Mouse (Mus musculus) myocyte (in vitro differentiated cells): ENCODE results near the gene Trmt61a. TPM values are rescaled to one million over a fixed set of nuclear protein-coding genes. Genes with fewer than 3 reads are reported as not detected.
A peak's percentile ranks its signal among the peaks of the same experiment; 100 is the strongest.

ENCODE experiments used
- H3K27me3 ChIP-seq: one replicate; pipeline ENCODE4 v1.6.1; 2011; ENCODE audit not compliant: control insufficient read depth, insufficient read depth, insufficient read length
- H3K36me3 ChIP-seq: one replicate; pipeline ENCODE4 v1.6.1; 2011; ENCODE audit not compliant: control insufficient read depth, insufficient read depth
- H3K4me2 ChIP-seq: one replicate; pipeline ENCODE4 v1.6.1; 2011; ENCODE audit warnings: low read depth, control low read depth
- H3K4me3 ChIP-seq: one replicate; pipeline ENCODE4 v1.5.1; 2011; ENCODE audit warnings: mild to moderate bottlenecking, control low read depth, moderate library complexity
- H3K79me2 ChIP-seq: one replicate; pipeline ENCODE4 v1.6.1; 2011; ENCODE audit not compliant: control insufficient read depth, insufficient read depth
- H3ac ChIP-seq: one replicate; pipeline ENCODE4 v1.6.1; 2011; ENCODE audit not compliant: control insufficient read depth, insufficient read length
- CEBPB ChIP-seq: IDR thresholded peaks from 2 replicates; pipeline ENCODE4 v1.6.1; 2011; ENCODE audit warnings: mild to moderate bottlenecking, moderate library complexity; ENCODE audit not compliant: poor library complexity, insufficient read depth, severe bottlenecking
- E2F4 ChIP-seq: IDR thresholded peaks from one replicate; pipeline ENCODE4 v1.6.1; 2011; ENCODE audit warnings: mild to moderate bottlenecking, control low read depth, moderate library complexity; ENCODE audit not compliant: insufficient read depth
- MAX ChIP-seq: IDR thresholded peaks from one replicate; pipeline ENCODE4 v1.6.1; 2011; ENCODE audit warnings: low read depth, mild to moderate bottlenecking, control low read depth
- MYOD1 ChIP-seq, 3 experiments: IDR thresholded peaks; one replicate each; pipeline ENCODE4 v1.6.1; 2011; ENCODE audit warnings: control low read depth in 2 of 3, low read depth in 2 of 3, mild to moderate bottlenecking in 2 of 3, moderate library complexity in 1 of 3; ENCODE audit not compliant: insufficient read length in 2 of 3, control insufficient read depth in 1 of 3
- MYOG ChIP-seq, 3 experiments: IDR thresholded peaks; one replicate each; pipeline ENCODE4 v1.6.1; 2011; ENCODE audit warnings: control low read depth in 2 of 3, low read depth in 2 of 3, mild to moderate bottlenecking in 2 of 3; ENCODE audit not compliant: insufficient read length in 2 of 3, control insufficient read depth in 1 of 3, insufficient read depth in 1 of 3
- POLR2A ChIP-seq: IDR thresholded peaks from one replicate; pipeline ENCODE4 v1.6.1; 2011; ENCODE audit warnings: low read depth, mild to moderate bottlenecking, control low read depth, moderate library complexity; ENCODE audit not compliant: insufficient read length
- POLR2AphosphoS2 ChIP-seq: IDR thresholded peaks from one replicate; pipeline ENCODE4 v1.6.1; 2011; ENCODE audit warnings: low read depth, control low read depth; ENCODE audit not compliant: insufficient read length
- REST ChIP-seq: IDR thresholded peaks from one replicate; pipeline ENCODE4 v1.6.1; 2011; ENCODE audit warnings: mild to moderate bottlenecking, control low read depth, moderate library complexity; ENCODE audit not compliant: insufficient read depth, insufficient read length
- SRF ChIP-seq: IDR thresholded peaks from one replicate; pipeline ENCODE4 v1.6.1; 2011; ENCODE audit warnings: low read depth; ENCODE audit not compliant: control insufficient read depth, insufficient read length
- TCF12 ChIP-seq: IDR thresholded peaks from one replicate; pipeline ENCODE4 v1.6.1; 2011; ENCODE audit warnings: mild to moderate bottlenecking, control low read depth; ENCODE audit not compliant: poor library complexity, insufficient read depth, severe bottlenecking
- TCF3 ChIP-seq: IDR thresholded peaks from one replicate; pipeline ENCODE4 v1.6.1; 2011; ENCODE audit warnings: low read depth, control low read depth; ENCODE audit not compliant: insufficient read length
- USF1 ChIP-seq: IDR thresholded peaks from one replicate; pipeline ENCODE4 v1.6.1; 2011; ENCODE audit warnings: low read depth, mild to moderate bottlenecking, control low read depth, moderate library complexity
- polyA plus RNA-seq: library from polyadenylated mRNA; unstranded; fragments of >200 nt; fragmentation: generic; extraction: Trizol; gene quantifications from one replicate; pipeline ENCODE4 v1.2.1, GENCODE M21; 2012; ENCODE audit warnings: missing spikeins

The Trmt61a gene
- polyA plus RNA-seq, 1 experiment: 17.7 TPM

DNA sequence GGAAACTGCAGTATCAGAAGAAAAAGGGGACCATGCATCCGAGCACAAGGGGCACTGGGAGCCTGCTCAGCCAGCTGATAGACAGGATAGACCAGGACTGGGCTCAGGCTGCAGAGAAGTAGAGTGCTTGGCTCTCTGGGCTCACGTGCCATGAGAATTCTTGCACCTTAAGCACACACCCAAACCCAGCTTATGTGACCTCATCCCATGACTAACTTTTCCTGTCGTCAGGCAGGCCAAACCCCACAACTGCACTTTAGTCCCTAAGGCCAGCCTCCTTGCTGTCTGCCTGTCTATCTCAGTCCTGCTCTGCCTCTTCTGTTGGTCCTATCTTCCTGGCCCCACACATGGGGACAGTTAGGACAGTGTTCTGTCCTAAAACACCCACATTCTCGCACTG is 19.8 kb downstream of the Trmt61a start:
- H3K4me3 ChIP-seq: no peak overlapping the region
- TF ChIP-seq MYOD1 (IDR thresholded peaks at IDR 0.05; ENCODE audit: control insufficient read depth in 1 of 3, insufficient read length in 2 of 3, low read depth in 2 of 3) (no peak), MAX (no peak), USF1 (no peak), TCF3 (no peak), POLR2A (no peak), MYOG (IDR thresholded peaks at IDR 0.05; ENCODE audit: control insufficient read depth in 1 of 3, insufficient read depth in 1 of 3, insufficient read length in 2 of 3, low read depth in 2 of 3) (no peak), CEBPB (no peak), POLR2AphosphoS2 (no peak), TCF12 (no peak)
- H3K79me2 ChIP-seq: no peaks in the 10 kb centered on the region
- no peak overlapping the region for H3K4me2 ChIP-seq
- H3K27me3 ChIP-seq: no peaks in the 10 kb centered on the region
- H3K36me3 ChIP-seq: no peaks in the 10 kb centered on the region
- H3ac ChIP-seq: no peak overlapping the region

DNA sequence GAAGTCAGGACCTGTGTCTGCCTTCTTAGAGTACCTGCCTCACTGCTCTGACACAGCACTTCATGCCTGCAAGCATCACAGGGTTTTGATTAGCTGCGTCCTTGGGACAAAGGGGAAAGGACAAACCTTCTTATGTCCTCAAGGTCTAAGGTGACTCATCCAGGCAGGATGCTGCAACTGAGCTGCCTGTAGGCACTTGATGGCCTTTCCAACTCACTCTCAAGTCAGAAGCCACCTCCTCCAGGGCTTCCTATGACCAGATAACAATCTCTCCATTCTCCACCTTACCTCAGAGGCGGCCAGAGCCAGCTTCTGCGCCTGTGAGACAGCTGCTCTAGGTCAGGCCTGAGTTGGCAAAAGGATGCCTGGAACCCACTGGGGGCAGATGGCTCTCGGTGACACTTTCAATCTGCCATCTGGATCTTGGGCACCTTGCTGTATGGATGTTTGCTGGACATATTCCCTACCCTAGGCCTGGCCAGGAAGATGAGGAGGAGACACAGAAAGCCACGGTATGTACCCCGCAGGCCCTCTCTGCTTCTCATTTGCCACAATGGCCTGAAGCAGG is 20.5 kb downstream of the Trmt61a start:
- no peaks in the 10 kb centered on the region for H3K27me3 ChIP-seq
- H3K36me3 ChIP-seq: no peaks in the 10 kb centered on the region
- H3K79me2 ChIP-seq: no peaks in the 10 kb centered on the region
- no peak overlapping the region for H3K4me3 ChIP-seq
- no peak overlapping the region for H3ac ChIP-seq
- TF ChIP-seq E2F4 (no peak), POLR2AphosphoS2 (no peak), SRF (no peak), CEBPB (no peak), MAX (no peak), USF1 (no peak), TCF12 (no peak), TCF3 (no peak), MYOD1 (IDR thresholded peaks at IDR 0.05; ENCODE audit: control insufficient read depth in 1 of 3, insufficient read length in 2 of 3, low read depth in 2 of 3) (peak in 1 of 3 experiments; percentile 50), REST (no peak), MYOG (IDR thresholded peaks at IDR 0.05; ENCODE audit: control insufficient read depth in 1 of 3, insufficient read depth in 1 of 3, insufficient read length in 2 of 3, low read depth in 2 of 3) (peak in 1 of 3 experiments; percentile 60), POLR2A (no peak)
- no peak overlapping the region for H3K4me2 ChIP-seq

DNA sequence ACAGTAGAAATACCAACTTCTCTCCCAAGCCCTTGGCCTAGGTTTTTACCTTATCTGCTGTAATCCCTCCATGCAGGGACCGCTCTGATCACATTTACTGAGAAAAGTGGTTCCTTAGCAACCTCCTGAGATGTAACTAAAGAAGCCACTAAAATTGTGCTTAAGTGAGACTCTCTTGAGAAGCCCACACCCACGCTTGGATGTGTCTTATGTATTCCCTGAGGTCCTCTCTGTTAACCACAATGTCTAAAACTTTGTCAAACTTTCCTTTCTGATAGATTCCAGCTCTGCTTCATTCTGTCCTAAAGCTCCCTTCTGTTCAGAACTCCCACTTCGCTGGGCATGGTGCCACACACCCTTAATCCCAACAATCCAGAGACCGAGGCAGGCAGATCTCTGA is 21.6 kb downstream of the Trmt61a start:
- Histone ChIP-seq H3K4me3 (no peak overlapping the region), H3K27me3 (no peaks in the 10 kb centered on the region), H3ac (no peak overlapping the region), H3K36me3 (no peaks in the 10 kb centered on the region), H3K4me2 (no peak overlapping the region), H3K79me2 (no peaks in the 10 kb centered on the region)
- no peak for TF ChIP-seq TCF3
- no peak for TF ChIP-seq TCF12
- TF ChIP-seq SRF: no peak
- TF ChIP-seq REST: no peak
- no peak for TF ChIP-seq MYOG (IDR thresholded peaks at IDR 0.05; ENCODE audit: control insufficient read depth in 1 of 3, insufficient read depth in 1 of 3, insufficient read length in 2 of 3, low read depth in 2 of 3)
- TF ChIP-seq MAX: no peak

DNA sequence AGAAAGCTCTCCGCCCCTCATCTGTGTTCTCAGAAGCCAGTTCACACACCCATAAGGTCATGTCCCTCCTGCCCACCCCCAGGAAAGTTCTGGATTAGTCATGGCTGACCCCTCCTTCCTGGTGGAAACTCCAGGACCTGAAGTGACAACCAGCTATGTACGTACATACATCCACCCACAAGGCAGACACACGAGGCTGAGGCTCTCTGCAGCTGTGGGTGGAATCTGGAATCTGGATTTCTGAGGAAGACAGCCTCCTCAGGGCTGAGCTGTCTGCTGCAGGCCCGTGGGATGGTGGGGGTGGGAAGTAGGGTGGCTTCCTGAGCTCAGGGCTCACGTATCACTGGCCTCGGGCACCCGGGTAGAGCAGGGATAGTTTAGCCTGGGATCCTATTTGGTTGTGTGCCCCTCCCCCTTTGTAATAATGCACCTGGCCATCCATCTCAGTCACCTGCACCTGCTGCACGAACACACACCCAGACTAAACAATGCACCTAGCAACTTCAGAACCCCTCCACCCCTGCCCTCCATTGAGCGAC is 23.1 kb downstream of the Trmt61a start:
- Histone ChIP-seq H3K27me3 (no peaks in the 10 kb centered on the region), H3K4me2 (peak overlapping the region; percentile 23), H3K79me2 (no peaks in the 10 kb centered on the region), H3K4me3 (no peak overlapping the region), H3ac (no peak overlapping the region), H3K36me3 (no peaks in the 10 kb centered on the region)
- TF ChIP-seq E2F4: no peak
- TF ChIP-seq USF1: no peak
- no peak for TF ChIP-seq POLR2A
- TF ChIP-seq REST: no peak
- TF ChIP-seq TCF12: no peak
- TF ChIP-seq SRF: no peak
- no peak for TF ChIP-seq CEBPB
- no peak for TF ChIP-seq POLR2AphosphoS2
- TF ChIP-seq TCF3: no peak
- no peak for TF ChIP-seq MAX
- TF ChIP-seq MYOG (IDR thresholded peaks at IDR 0.05; ENCODE audit: control insufficient read depth in 1 of 3, insufficient read depth in 1 of 3, insufficient read length in 2 of 3, low read depth in 2 of 3): no peak
- TF ChIP-seq MYOD1 (IDR thresholded peaks at IDR 0.05; ENCODE audit: control insufficient read depth in 1 of 3, insufficient read length in 2 of 3, low read depth in 2 of 3): no peak
